Mouse (Mus musculus): ENCODE results near the gene Foxj2. TPM values are rescaled to one million over a fixed set of nuclear protein-coding genes. Genes with fewer than 3 reads are reported as not detected.

The Foxj2 gene
- total RNA-seq (2022) = 10 to 100 TPM; 18.6 to 24.8 (median 21.6) TPM

DNA sequence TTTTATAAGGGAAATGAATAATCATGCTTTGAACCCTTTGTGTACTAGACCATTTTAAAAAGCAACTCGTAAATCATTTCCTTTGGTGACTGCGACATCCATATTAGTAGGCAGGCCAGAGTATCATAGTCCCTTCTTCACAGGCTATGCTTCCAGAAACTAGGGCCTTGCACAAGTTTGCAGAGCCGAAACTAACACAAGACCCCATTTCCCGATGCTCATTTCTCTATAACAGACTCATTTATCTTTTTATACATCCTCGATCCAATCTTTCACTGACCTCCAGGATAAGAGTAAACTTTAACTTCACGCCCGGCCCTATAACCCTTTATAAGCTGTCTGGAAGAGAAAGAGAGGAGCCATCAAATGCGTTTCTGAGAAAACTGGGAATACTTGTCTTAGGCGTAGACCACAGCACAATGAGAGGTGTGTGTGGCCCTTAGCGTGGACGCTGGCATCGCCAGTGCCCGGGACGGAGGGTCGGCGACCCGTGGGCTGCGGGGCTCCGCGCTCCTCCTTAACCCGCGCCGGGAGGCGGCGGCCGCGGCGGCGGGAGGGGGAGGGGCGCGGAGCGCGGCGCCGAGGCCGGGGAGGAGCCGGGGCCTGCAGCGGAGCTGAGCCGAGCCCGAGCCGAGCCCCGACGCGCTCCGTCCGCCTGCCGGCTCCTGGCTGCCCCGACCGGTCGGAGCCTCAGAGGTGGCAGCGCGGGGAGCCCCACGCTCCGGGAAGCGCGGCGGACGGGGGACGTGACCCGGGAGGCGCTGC is at the start of gene Foxj2:
TSS of gene Foxj2 (plus strand) at position 609 of the 765 bp plus-strand sequence.
- peak; percentile 45 for DNase-seq

DNA sequence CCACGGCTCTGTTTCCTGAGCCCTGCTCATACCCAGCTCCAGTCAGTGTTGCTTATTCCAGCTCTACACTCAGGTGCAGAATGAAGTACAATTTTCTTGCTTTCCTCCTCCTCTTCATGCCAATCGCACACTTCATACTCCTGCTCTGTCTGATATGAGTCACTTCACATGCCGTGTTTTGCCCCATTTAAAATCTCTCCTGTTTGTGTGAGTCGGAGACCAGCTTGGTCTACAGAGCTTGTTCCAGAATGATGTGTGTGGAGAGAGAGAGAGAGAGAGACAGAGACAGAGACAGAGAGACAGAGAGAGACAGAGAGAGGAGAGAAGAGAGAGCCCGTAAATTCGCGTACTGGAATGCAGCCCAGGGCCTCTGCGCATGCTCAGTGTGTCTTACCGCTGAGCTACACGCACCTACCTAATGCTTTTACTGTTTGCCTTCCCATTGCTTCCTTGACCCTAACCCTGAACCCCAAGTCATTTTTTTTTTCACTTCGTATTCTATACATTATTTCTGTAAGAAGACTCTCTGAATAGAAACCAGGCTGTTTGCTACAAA is 48.9 kb upstream of the Foxj2 start:
- DNase-seq = no peak

DNA sequence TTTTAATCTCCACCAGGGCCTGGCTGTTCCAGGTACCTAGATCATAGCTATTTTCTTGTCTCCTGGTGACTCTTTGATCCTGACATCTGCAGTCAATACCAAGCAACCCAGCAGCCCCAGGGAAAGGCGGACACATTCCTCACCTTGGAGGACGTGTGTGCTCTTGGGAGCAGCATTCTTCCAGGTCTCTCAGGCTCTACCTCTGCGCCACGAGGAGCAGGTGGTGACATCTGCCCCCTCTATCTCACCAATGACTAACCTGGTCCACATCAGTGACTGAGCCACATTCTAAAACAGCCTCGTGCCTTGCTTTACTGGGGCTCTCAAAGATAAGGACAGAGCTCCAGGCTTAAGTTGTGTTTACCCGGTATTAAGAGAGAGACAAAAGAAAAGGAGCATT is 47.0 kb upstream of the Foxj2 start:
- no peak for DNase-seq

DNA sequence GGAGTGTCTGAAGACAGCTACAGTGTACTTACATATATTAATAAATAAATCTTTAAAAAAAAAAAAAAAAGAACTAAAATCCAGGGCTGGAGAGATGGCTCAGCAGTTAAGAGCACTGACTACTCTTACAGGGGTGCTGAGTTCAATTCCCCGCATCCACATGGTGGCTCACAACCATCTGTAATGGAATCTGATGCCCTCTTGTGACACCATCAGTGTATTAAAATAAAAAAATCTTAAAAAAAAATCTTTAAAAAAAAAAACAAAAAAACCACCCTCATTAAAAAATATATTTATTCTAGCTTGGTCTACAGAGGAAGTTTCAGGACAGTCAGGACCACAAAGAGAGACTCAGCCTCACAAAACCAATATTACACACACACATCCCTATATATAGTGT is 45.4 kb upstream of the Foxj2 start:
- no peak for DNase-seq

DNA sequence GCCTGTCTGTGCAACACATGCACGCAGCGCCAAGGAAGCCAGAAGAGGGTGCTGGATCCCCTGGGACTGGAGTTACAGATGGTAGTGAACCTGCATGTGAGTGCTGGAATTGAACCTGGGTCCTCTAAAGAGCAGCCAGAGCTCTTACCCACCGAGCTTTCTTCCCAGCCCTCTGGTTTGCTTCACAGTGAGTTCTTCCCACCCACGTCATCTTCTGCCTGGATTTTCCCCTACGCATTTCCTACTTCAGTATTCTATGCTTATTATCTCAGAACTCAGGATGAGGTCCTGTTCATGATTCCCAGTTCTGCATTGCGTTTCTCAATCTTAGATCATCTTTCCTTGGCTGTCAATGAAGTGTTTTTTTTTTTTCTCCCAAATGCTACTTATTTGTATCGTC is 43.7 kb upstream of the Foxj2 start:
- no peak for DNase-seq

DNA sequence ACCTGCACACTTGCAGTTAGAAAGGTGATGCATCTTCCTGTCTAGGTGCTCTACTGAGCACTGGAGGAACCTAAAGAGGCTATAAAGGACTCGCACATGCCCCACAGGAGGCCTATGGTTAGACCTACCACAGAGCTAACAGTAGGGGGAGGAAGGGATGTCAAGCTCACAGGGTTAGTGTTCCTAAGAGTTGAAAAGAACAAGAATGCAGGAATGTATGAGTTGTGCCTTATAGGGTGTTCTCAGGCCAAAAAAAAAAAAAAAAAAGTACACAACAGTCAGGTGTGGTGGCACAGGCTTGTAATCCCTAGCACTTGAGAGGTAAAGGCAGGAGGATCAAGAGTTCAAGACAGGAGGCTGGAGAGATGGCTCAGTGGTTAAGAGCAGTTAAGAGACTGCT is 39.8 kb upstream of the Foxj2 start:
- no peak for DNase-seq

DNA sequence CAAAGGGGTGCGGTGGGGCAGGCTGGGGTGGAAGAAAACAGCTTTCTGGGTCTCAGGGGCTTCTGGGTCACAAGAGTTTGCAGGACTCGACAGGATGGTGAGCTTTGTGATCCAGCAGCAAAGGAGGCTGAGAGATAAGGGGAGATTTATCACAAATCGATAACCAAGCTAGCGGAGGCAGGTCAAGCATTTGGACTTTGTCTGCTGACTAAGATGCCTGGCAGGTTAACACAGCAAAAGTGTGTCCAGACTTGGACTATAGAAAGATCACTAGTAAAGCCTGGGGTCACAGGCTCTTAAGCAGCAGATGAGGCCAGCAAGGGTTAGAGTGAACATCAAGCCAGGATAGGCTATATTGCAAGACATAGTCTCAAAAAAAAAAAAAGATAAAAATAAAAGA is 38.5 kb upstream of the Foxj2 start:
- no peak for DNase-seq

DNA sequence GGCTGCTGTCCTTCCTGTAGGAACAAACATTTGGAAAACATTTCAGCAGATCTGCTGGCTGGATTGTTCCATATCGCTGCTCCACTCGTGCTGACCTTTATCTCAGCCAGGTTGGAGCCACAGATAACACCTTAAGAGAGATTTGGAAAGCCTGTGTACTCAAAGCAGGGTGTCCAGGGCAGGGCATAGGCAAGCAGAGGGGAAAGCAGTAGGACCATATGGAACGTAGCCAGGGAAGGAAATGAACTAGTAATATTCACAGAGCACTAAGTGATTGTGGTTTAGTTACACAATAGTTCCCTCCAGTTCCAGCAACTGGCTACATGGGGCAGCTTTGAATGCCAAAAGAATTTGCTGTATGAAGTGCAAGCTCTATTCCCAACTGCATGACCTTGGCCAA is 37.5 kb upstream of the Foxj2 start:
- DNase-seq = no peak

DNA sequence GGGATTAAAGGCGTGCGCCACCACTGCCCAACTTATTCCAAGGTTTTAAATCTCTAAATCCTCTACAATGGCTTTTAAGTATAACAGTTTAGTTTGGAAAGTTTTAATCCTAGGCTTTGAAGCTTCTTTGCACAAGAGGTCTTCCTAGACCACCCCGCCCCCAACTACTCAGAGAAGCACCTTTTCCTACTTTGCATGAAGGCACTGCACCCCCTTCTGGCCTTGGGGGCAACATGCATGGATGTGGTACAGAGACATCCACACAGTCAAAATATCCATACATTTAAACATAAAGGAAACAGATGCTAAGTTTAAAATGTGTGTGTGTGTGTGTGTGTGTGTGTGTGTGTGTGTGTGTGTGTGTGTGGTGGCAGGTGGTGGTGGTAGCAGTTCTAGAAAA is 34.8 kb upstream of the Foxj2 start:
- DNase-seq = no peak

DNA sequence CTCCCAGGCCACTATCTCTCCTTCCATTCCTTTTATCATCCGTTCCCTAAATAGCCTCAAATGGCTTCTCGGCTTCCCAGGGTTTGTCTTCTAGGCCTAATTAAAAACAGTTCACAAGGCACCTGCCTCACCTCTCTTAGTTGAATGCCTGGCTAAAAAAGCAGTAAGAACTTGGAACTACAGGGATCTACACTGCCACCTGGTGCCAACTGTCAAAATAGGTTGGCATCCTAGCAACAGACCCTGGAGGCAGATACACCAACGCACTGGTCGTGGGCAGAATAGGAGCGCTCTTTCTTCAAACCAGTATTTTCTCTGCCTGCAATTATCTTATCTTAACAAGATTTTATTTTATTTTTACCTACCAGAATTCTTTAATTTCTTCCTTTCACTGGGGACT is 33.4 kb upstream of the Foxj2 start:
- no peak for DNase-seq

DNA sequence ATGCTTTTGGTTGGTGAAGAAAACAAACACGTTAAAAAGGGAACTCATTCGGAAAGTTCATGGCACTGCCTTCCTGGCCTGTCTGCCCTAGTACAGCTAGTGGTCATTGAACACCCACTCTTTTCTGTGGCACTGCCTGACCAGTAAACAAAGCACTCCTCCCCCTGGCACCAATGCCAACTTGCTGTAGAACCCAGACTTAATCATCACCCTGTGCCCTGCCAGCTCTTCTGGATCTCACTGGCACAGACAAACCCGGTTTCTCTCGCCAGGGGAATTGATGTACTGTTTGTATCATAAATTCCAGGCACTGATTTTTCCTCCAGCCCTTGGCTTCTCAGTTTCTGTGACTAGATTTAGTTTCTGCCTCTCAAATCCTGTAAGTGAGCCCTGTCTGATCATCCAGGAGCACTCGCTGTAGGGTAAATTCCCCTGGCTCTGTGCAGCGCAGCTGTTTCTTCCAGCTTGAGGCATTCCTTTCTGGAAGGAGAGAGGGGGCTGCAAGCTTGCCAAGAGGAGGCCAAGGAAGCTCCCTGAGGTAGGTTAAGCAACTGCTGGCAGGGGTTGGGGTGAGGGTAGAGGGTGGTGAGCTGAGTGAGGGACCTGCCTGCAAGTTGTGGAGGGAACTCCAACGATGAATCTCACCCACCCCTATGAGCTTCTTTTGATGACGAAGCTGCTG is 24.3 kb upstream of the Foxj2 start:
- DNase-seq = no peak

DNA sequence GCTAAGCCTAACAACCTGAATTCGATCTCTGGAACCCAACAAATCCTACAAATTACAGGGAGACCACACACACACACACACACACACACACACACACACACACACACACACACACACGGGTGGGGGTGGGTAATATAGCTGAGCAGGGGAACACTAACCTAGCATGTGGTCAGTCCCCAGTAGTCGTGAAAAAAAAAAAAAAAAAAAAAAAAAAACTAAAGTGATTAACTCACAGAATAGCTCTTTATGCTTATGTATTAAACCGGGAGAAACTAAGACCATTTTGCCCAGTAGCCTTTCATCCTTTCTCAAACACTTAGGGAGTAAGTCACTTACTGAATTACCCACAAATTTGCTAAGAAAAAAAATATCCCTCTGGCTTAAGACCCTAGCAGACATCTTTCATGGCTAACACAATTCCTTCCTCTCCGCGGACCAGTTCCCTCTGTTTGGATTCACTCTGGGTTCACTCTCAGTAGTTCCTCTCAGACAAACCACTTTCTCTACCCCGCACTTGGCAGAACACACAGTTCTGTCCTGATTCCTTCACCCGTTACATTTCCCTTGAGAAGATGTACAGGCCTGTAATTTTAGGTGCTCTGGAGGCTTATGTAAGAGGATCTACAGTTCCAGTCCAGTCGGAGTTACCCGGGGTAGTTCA is 18.9 kb upstream of the Foxj2 start:
- DNase-seq = no peak

DNA sequence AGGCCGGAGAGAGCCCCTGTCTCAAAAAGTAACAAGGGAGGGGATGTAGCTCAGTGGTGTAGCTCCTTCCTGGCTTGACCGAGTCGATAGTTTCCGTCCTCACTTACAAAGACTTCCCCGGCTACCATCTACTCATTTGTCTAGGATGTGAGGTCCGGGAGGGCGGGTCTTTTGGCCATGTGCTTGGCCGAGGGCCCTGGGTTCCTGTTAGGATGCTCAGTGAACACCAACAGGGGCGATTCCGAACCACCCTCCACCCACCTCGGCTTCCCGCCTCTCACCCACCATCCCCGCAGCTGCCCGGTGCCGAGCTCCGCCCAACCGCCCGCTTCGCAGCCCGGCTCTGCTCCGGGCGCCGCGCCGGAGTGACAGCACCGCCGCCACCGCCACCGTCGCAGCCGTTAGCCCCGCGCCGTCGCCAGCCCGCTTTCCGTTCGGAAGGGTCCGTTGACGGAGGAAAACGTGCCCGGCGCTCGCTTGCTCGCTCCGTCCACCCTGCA is 18.4 kb upstream of the Foxj2 start, which contains the start of gene Slc2a3:
TSS of gene Slc2a3 (minus strand) at position 340 of the 500 bp plus-strand sequence.
- DNase-seq = no peak

DNA sequence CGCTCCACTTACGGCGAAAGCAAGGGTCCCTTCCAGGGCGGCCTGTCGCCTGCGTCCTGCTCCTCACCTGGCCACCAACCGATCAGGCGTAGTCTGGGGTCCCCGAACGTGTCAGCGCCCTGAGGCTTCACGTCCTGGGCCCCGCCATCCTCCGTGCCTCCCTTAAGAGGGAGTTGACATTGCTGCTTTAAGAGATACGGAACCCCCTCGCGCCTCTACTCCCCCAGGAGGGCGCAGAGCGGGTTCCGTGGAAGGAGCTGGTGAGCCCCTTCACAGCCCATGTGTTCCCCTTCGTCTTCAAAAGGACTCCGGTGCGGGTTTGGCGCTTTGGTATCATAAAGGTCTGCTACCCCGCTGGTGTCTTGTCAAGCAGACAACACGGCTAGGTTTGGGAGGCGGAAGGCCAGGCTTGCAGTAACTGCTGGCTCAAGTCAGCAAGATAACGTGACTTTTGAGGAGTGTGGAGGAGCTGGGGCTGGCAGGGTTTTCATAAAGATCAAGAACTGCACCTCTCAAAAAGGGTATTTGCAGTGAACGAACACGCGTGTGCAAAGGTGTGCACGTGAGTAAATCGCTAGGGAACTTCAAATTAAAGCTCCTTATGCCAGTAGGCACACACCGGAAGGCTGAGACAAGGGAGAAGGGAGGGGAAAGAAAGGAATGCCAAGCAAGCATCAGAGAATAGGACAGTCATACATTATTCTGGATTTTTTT is 17.8 kb upstream of the Foxj2 start:
- DNase-seq = no peak

DNA sequence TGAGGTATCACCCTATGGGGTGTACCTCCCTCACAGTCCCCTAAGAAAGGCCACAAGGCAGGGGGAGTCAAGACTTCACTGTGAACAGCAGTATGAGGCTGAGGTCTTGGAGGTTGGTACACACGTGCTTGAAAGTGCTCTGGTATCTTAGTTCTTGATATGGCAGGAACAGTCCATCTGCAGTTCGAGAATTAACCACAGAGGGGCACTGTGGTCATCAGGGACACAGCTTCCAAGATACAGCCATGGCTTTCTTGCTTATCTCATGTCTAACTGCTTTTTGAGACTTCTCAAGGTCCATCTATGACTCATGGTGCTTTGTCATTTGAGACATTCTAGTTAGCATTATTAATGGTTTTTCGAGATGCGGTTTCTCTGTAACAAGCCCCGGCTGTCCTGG is 15.3 kb upstream of the Foxj2 start:
- DNase-seq = peak; percentile 81

DNA sequence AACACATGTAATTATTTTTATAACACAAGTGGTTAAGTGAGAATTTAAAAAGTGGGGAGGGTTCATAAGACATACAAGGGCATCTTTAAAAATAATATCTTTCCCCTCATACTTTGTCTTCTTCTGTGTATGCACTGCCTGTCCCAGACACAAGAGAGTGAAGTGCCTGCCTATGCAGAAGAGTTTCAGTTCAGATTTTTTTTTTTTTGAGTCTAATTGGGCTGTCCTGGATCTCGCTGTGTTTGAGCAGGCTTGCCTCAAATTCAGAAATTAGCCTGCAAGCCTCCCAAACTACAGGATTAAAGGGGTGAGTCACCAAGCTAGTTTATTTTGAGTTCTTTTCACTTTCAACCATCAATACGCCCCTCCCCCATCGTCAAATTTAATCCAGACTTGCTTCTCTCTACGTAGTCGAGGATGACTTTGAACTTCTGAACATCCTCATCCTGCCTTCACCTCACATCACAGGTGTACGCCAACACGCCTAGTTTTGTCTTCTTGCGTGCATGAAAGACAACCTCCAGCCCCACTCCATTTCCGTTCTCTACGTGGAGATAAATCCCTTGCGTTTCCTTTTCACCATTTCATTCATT is 9.6 kb upstream of the Foxj2 start:
- no peak for DNase-seq

DNA sequence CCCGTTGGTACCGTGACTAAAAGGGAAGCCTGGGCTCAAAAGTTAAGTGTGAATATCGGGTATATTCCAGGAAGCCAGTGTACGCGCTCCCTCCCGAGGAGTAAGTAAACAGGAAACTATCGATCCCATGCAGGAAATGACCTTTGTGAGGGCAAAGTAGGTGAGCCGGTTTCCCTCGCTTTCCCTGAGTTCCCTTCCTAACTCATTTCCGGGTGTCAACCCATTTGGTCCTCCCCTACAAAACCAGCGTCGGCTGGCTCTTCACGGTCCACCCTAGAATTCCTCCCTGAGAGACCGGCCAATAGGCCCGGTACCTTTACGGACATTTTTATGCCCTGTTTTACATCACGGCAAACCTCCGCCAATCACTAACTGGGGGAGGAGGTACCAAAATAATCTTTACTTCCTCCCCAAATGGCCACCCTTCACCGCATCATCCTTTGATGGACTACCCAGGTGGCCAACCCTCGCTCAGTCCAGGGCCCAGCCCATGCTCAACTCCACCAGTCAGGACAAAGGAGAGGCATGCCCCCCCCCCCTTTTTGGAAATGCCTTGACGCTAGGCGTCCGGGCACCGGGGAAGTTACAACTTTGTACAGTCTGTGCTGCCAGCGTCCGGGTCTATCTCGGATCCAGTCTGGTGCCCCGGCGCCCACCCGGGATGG is 9.0 kb upstream of the Foxj2 start:
- DNase-seq = peak; percentile 98

DNA sequence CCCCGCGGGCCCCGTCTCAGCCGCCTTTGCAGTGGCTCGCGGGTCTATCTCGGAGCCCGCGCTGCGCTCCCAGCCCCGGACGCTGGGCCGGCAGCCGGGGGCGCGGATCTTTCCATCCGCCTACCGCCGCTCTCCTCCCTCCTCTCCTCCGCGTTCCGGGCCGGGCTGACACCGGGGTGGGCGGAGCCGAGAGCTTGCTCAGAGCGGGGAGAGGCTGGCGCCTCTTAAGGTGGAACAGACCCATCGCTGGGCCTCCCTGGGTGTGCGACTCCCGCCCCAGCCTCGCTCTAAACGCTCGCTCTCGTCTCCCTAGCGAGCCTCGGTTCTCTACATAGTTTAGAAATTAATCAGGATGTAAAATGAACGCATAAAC is 8.4 kb upstream of the Foxj2 start:
- peak; percentile 94 for DNase-seq

DNA sequence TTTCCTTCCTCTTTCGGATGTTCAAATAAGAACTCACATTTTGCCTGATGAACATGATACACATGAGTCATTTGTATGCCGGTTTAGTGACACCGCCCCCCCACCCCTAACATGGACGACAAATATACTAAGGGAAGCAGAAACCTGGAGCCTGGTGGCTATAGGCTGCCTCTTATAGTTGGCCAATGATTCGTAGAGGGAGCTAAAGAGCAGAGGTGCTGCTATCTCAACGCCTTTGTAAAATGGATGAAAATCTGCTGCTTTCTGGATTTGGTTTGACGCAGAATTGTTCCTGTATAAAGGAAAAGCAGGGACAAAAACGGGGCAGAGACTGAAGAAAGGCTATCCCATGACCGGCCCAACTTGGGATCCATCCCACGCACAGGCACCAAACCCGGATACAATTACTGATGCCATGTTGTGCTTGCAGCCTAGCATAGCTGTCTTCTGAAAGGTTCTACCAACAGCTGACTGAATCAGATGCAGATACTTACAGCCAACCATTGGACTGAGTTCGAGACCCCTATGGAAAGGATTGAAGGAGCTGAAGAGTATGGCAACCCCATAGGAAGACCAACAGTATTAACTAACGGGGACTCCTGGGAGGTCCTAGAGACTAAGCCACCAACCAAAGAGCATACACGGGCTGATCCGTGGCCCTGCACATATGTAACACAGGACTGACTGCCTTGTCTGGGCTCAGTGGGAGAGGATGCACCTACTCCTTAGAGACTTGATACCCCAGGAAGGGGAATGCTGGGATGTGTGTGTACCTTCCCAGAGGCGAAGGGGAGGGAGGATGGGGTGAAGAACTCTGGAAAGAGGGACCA is 7.7 kb upstream of the Foxj2 start:
- no peak for DNase-seq

DNA sequence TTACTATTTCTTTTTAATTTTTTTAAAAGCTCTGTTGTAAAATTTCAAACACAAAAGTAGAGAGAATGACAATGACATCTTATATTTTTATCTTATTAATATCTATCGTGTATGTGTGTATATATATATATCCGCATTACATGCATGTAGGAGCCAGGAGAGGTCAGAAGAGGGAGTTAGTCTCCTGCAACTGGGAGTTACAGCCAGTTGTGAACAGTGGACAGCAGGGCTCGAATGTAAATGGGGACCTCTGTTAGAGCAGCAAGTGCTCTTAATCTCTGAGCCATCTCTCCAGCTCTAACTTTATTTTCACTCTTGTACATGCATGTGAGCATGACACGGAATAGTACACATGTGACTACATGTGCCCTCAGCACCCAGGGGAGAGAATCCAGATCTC is 7.0 kb upstream of the Foxj2 start:
- no peak for DNase-seq

DNA sequence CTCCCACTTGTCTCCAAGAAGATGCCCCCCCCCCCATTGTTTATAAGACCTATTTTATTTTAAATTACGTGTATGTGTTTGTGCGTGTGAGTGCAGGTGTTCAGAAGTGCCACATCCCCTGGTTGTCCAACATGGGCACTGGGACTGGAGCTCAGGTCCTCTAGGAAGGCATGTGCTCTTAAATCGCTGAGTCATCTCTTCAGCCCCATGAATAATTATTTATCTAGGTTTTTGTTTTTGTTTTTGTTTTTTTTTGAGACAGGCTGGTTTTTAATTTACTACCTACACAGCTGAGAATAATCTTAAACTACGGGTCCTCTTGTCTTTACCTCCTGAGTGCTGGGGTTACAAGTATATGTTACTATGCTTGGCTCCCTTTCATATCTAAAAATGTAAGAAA is 6.1 kb upstream of the Foxj2 start:
- DNase-seq = no peak
